Comparison of ENCODE assay signal across 8 mouse cellular contexts in genomic region chrX:99575105-99575504, GRCm38 (mm10).
DNase-seq lines count a peak whose midpoint lies in the region; ATAC-seq and TF ChIP-seq lines count a peak whose summit lies in the region.

No protein-coding gene starts in this region.

- no peaks in the 10 kb centered on the region for H3K27me3 ChIP-seq in kidney, postnatal 0 days (ENCODE audit: insufficient read depth, low read length)
- no peaks in the 10 kb centered on the region; the same call in 1 of the 2 replicates for H3K27me3 ChIP-seq in forebrain, embryonic 15.5 days
- peaks cover 45% of the 10 kb centered on the region; the same call in 1 of the 2 replicates for H3K27me3 ChIP-seq in limb, embryonic 13.5 days

- H3K27ac ChIP-seq in kidney, postnatal 0 days, result 0 out of 2 replicates have a peak overlapping the region, but pooled peaks have one; percentile 25
- no peak overlapping the region for H3K27ac ChIP-seq in forebrain, embryonic 15.5 days (replicated peaks)
- H3K27ac ChIP-seq in limb, embryonic 13.5 days, result no peak overlapping the region

- H3K4me3 ChIP-seq in kidney, postnatal 0 days (replicated peaks; ENCODE audit: low read depth, low read length), result no peak overlapping the region
- no peak overlapping the region for H3K4me3 ChIP-seq in forebrain, embryonic 15.5 days
- H3K4me3 ChIP-seq in limb, embryonic 13.5 days, result no peak overlapping the region

- no peaks in the 10 kb centered on the region for H3K4me1 ChIP-seq in kidney, postnatal 0 days (replicated peaks; ENCODE audit: insufficient read depth, low read length)
- H3K4me1 ChIP-seq in forebrain, embryonic 15.5 days, result peaks cover 8% of the 10 kb centered on the region
- H3K4me1 ChIP-seq in limb, embryonic 13.5 days, result peaks cover 20% of the 10 kb centered on the region

- H3K9me3 ChIP-seq in kidney, postnatal 0 days (replicated peaks; ENCODE audit: low read length), result no peaks in the 10 kb centered on the region
- no peaks in the 10 kb centered on the region for H3K9me3 ChIP-seq in forebrain, embryonic 15.5 days
- no peaks in the 10 kb centered on the region for H3K9me3 ChIP-seq in limb, embryonic 13.5 days

- no peak for DNase-seq in kidney, postnatal 0 days (ENCODE audit: low spot score)
- DNase-seq in kidney, postnatal 14 days, result no peak
- DNase-seq in brain, adult 2 months (ENCODE audit: low read depth, low spot score), result peak; percentile 71
- DNase-seq in spleen, postnatal 10 days (ENCODE audit: low spot score in 2 of 2), result no peak
- DNase-seq in thymus, postnatal 10 days (ENCODE audit: low spot score in 2 of 2), result no peak
- no peak for DNase-seq in thymus, postnatal 0 days (ENCODE audit: low spot score)

- H3K36me3 ChIP-seq in kidney, postnatal 0 days (ENCODE audit: insufficient read depth, low read length), result no peaks in the 10 kb centered on the region
- no peaks in the 10 kb centered on the region for H3K36me3 ChIP-seq in forebrain, embryonic 15.5 days
- no peaks in the 10 kb centered on the region for H3K36me3 ChIP-seq in limb, embryonic 13.5 days

- no peak; the same call in 1 of the 2 replicates for TF ChIP-seq CTCF in kidney, postnatal 0 days (IDR thresholded peaks at IDR 0.05; ENCODE audit: low read depth)

- peak; percentile 70 for ATAC-seq in kidney, postnatal 0 days (replicated peaks; ENCODE audit: low FRiP score, low read depth)
- ATAC-seq in forebrain, embryonic 15.5 days (replicated peaks), result peak; percentile 56
- peak; percentile 33 for ATAC-seq in limb, embryonic 13.5 days (ENCODE audit: low FRiP score, low read depth)

- WGBS in kidney, postnatal 0 days, result 51% methylated on average over 5 of the region's 5 CpGs
- 30% methylated on average over 5 of the region's 5 CpGs for WGBS in forebrain, embryonic 15.5 days
- WGBS in limb, embryonic 13.5 days, result 51% methylated on average over 5 of the region's 5 CpGs

- no peak overlapping the region for H3K9ac ChIP-seq in kidney, postnatal 0 days (ENCODE audit: low read depth, low read length)
- H3K9ac ChIP-seq in forebrain, embryonic 15.5 days (replicated peaks), result no peak overlapping the region
- no peak overlapping the region for H3K9ac ChIP-seq in limb, embryonic 13.5 days

- no peak overlapping the region for H3K4me2 ChIP-seq in kidney, postnatal 0 days (ENCODE audit: low read length)
- no peak overlapping the region for H3K4me2 ChIP-seq in forebrain, embryonic 15.5 days (replicated peaks)
- H3K4me2 ChIP-seq in limb, embryonic 13.5 days (replicated peaks), result peak overlapping the region; percentile 56; the same call in 1 of the 2 replicates
